Mouse (Mus musculus): ENCODE measurements around the gene Rnf150. TPM values are rescaled to one million over a fixed set of nuclear protein-coding genes. Genes with fewer than 3 reads are reported as not detected.
"Not testable (repeated sequence)": the region's sequence is repeated elsewhere in the genome, so short reads cannot be mapped to it uniquely, and the experiment has no call there.

The Rnf150 gene
- total RNA-seq, 2 experiments from 2014 or later = 0.17 to 0.96 TPM

- no peak for ATAC-seq (replicated peaks; ENCODE audit: low FRiP score, poor library complexity, severe bottlenecking)
Observed at GRCm38 (mm10) chr8:83061257-83061656, 198.1 kb downstream of the Rnf150 start.

DNA sequence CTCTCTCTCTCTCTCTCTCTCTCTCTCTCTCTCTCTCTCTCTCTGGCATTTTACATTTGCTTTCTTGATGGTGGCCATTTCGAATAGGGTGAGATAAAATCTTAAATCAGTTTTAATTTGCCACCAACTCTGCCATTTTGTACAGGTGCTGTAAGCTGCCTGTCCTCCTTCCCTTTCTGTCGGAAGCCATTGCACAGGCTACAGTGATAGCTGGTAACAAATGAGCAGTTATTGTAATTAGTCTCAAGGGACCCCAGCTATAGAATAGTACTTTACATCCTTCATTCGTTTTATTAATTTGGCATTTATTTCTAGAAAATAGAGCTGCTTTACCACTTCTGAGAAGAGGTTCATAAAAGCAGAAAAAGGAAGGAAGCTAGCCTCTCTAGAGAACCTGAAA is 198.7 kb downstream of the Rnf150 start:
- ATAC-seq (replicated peaks; ENCODE audit: low FRiP score, poor library complexity, severe bottlenecking) = no peak

DNA sequence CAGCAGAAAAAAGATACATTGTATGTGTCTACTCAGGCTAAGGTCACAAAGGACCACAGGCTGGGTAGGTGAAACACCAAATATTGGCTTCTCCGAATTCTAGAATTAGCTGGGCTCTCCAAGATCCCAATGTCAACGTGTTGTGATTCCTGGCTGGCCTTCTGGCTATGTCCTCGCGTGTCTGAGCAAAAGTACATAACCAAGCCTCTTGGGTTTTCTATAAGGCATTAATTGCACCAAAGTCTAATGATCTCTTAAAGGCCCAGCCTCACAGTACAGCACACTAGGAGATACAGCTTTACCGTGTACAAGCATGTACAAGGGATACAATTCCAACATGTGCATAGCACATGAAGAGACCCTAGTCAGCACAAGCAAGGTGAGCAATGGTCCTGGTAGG is 199.1 kb downstream of the Rnf150 start:
- ATAC-seq (replicated peaks; ENCODE audit: low FRiP score, poor library complexity, severe bottlenecking) = no peak

- ATAC-seq (replicated peaks; ENCODE audit: low FRiP score, poor library complexity, severe bottlenecking) = no peak
Observed at GRCm38 (mm10) chr8:83064096-83064495, 200.9 kb downstream of the Rnf150 start.

- no peak for ATAC-seq (replicated peaks; ENCODE audit: low FRiP score, poor library complexity, severe bottlenecking)
Observed at GRCm38 (mm10) chr8:83066076-83066475, 202.9 kb downstream of the Rnf150 start.

- no peak for ATAC-seq (replicated peaks; ENCODE audit: low FRiP score, poor library complexity, severe bottlenecking)
Observed at GRCm38 (mm10) chr8:83066846-83067245, 203.7 kb downstream of the Rnf150 start.

DNA sequence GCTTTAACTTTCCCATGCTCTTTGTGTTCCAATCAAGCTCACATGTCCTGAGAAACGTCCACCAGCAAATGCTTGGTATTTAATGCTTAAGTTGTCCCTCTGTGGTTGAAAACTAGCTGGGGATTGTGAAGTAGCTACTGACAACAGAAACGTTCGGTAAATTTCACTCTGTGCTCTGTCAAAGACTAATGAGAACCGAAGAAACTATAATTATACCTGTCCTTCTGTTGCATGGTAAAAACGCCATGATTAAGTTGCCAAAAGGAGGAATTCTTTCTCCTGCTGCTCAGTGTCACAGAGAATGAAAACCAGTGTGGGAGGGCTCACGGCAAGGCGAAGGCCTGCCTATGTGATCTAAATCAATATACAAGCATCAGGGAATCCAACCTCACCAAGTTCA is 204.8 kb downstream of the Rnf150 start:
- ATAC-seq (replicated peaks; ENCODE audit: low FRiP score, poor library complexity, severe bottlenecking) = no peak

- ATAC-seq (replicated peaks; ENCODE audit: low FRiP score, poor library complexity, severe bottlenecking) = no peak
Observed at GRCm38 (mm10) chr8:83074248-83074647, 211.1 kb downstream of the Rnf150 start.

DNA sequence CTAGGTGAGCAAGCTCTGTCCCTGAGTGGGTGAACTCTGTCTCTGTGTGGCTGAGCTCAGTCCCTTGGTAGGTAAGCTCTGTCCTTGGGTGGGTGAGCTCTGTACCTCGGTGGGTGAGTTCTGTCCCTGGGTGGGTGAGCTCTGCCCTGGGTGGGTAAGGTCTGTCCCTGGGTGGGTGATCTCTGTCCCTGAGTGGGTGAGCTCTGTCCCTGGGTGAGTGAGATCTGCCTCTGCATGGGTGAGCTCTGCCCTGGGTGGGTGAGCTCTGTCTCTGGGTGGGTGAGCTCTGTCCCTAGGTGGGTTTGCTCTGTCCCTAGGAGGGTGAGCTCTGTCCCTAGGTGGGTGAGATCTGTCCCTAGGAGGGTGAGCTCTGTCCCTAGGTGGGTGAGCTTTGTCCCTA is 213.5 kb downstream of the Rnf150 start:
- ATAC-seq (replicated peaks; ENCODE audit: low FRiP score, poor library complexity, severe bottlenecking) = no peak

- ATAC-seq (replicated peaks; ENCODE audit: low FRiP score, poor library complexity, severe bottlenecking) = no peak
Observed at GRCm38 (mm10) chr8:83077329-83077728, 214.2 kb downstream of the Rnf150 start.

GRCm38 (mm10) chr8:83078701-83079533 is 215.8 kb downstream of the Rnf150 start:
- no peak for ATAC-seq (replicated peaks; ENCODE audit: low FRiP score, poor library complexity, severe bottlenecking)

DNA sequence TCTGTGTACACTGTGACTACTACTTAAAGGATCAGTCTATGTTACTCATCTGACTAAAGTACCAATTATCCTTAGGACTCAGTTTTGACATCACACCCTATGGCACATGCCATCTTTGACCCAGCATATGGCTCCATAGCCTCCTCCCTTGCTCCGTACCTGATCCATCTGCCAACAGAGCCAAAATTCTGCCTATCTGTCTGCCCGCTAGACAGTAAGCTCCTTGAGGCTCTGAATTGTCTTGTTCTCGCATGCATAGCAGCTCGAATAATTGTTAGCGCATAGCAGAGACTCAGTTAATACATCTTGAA is 216.3 kb downstream of the Rnf150 start:
- ATAC-seq (replicated peaks; ENCODE audit: low FRiP score, poor library complexity, severe bottlenecking) = no peak

- ATAC-seq (replicated peaks; ENCODE audit: low FRiP score, poor library complexity, severe bottlenecking) = no peak
Observed at GRCm38 (mm10) chr8:83081266-83081665, 218.1 kb downstream of the Rnf150 start.

GRCm38 (mm10) chr8:83081806-83082205 is 218.7 kb downstream of the Rnf150 start:
- not testable (repeated sequence) for ATAC-seq (replicated peaks; ENCODE audit: low FRiP score, poor library complexity, severe bottlenecking)

DNA sequence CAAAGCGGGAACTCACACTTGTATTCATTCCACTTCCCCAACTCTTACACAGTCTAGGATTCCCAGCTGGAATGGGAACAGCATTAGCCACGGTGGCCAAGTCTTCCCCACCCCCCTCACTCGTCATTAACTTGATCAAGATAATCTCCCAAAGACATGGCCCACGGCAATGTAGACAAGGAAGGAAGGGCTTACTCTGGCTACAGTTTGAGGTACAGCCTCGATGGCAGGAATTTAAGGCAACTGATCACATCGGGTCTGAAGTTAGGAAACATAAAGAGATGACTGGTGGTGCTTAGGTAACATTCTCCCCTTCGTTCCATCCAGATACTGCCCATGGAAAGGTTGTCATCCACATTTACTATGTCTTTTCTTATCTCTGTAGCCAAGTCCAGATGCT is 219.1 kb downstream of the Rnf150 start:
- no peak for ATAC-seq (replicated peaks; ENCODE audit: low FRiP score, poor library complexity, severe bottlenecking)

- no peak for ATAC-seq (replicated peaks; ENCODE audit: low FRiP score, poor library complexity, severe bottlenecking)
Observed at GRCm38 (mm10) chr8:83083452-83083851, 220.3 kb downstream of the Rnf150 start.

GRCm38 (mm10) chr8:83085581-83085980 is 222.4 kb downstream of the Rnf150 start:
- ATAC-seq (replicated peaks; ENCODE audit: low FRiP score, poor library complexity, severe bottlenecking) = no peak

DNA sequence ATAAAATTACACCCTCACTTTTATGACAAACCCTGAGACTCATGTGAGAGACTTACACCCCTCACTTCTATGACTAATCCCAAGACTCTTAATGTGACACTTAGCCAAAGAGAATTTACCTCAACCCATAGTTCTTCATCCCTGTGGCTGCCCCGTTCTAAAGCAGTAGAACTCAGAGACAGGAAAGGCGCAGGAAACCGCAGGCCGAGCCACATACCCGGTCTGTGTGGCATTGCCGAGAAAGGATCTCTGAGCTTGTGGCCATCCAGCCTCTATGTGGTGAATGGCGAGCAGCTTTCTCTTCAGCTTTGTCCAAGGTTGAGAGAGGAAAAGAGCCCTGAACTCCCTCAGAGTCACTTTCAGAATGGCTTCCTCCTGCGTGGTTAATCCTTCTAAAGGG is 223.5 kb downstream of the Rnf150 start:
- ATAC-seq (replicated peaks; ENCODE audit: low FRiP score, poor library complexity, severe bottlenecking) = no peak

DNA sequence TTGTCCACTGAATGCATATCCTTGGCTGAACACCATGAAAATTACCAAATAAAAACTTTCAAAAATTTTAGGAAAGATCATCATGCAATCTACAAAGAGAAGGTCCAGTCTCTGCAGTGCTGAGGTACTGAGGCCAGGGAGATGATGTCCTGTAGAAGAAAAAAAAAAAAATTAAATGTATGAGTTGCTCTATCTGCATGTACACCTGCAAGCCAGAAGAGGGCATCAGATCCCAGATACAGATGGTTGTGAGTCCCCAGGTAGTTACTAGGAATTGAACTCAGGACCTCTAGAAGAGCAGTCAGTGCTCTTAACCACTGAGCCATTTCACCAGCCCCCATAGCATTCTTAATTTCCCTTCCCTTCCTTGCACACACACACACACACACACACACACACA is 224.4 kb downstream of the Rnf150 start:
- no peak for ATAC-seq (replicated peaks; ENCODE audit: low FRiP score, poor library complexity, severe bottlenecking)

DNA sequence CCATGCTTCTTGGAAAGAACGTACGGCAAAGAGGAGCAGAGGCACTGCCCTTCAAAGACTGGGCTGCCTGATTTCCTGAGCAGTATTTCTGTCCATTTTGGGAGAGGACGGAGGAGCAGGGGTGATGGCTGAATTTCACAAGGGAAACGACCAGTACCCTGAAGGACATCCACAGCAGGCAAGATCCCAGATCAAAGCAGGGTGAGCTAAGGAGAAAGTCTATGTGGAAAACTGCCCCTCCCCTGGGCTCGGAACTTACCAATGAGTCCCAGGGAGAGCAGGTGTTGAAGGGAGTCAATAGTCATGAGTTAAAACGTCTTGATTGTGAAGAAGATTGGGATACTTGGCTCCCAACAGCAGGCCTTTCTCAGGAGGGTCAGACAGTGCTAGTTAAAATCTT is 225.0 kb downstream of the Rnf150 start:
- no peak for ATAC-seq (replicated peaks; ENCODE audit: low FRiP score, poor library complexity, severe bottlenecking)

DNA sequence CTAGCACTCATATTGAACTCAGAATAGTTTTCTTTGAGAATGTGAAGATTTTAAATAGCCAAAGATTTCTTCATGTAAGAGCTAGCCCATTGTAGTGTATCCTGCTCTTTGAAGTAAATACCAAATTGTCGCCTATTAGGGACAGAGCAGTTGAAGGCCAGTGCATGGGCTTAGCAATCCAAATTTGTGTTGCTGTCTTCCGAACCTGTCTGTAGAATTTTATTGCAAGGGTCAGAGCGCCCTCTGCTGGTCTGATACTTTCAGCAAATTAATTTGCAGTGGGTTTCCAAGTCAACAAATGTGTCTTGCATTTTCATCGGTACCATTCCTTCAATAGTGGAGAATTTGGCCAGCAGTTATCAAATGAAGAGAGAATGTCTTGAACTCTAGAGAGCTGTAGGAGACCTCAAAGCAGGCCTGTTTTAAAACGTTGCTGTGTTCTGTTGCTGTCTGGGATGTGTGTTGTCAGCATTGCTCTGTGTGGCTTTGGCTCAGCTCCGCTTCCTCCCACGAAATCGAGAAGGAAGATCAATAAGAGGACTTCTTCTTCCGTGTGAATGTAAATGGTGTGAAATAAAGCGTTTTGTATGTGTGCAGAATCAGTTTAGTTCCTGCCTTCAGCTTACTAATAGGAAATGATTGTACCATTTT is 226.3 kb downstream of the Rnf150 start:
- ATAC-seq (replicated peaks; ENCODE audit: low FRiP score, poor library complexity, severe bottlenecking) = no peak

DNA sequence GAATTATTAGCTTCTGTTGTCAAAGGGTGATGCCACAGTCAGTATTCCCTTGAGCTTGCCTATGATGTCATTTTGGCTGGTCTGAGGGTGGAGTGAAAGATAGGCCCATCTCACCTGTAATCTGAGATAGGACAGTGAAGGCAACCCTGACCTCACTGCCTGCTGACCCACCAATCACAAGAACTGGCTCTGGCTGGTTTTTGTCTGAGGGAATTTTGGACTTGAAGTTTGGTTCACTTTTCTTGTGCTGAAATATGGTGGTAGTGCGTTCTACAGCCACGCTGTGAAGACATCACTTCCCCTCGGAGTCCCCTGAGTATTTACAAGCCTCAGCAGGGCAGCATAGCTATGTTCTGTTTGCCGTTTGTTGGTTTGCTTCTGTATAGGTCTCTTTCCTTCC is 227.3 kb downstream of the Rnf150 start:
- ATAC-seq (replicated peaks; ENCODE audit: low FRiP score, poor library complexity, severe bottlenecking) = no peak

All from erythroblast, adult 5-6 weeks (primary cell).